Mouse (Mus musculus) embryo, embryonic 11 days (tissue): ENCODE results near the gene Btnl6.
"Not testable (repeated sequence)": the region's sequence is repeated elsewhere in the genome, so short reads cannot be mapped to it uniquely, and the experiment has no call there.

ENCODE experiments used
- DNase-seq: peaks from one replicate; pipeline ENCODE4 v3.0.0-alpha.2; 2015

Gene Btnl6

GRCm38 (mm10) chr17:34496539-34496938 is 20.6 kb downstream of the Btnl6 start:
- no peak for DNase-seq

DNA sequence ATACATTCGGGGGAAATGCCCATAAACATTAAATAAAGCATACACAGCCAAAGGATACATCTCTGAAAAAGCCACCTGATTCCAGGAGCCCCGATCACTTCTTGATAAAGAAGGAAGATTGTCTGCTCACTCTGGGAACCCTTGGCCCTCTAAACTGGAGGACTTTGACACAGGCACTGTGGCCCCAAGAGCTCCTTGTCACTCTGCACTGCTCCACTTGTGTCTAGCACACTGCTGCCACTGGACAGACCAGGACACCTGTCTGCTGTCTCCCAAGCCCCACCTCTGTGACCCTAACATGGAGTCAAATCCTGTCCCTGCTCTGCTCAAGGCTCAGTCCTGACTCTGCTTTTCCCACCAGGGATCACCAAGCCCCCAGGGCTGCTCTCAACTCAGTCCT is 22.0 kb downstream of the Btnl6 start:
- DNase-seq: not testable (repeated sequence)

DNA sequence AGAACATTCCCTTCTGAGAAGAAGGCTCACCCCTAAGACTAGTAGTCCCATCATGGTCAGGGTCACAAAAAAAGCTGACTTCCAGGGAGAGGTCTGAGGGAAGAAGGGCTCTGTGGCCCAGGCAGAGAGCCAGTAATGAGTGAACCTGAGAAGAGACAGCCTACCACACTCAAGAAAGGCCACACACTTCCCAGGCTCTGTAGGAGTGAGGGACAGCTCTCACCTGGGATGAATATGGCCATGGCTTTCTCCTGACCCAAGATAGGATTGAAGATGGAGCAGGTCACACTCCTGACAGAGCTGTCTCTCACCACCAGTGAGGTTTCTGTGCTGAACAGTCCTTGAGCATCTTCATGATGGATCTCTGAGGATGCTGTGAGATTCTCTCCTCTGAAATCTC is 24.4 kb downstream of the Btnl6 start:
- no peak for DNase-seq

DNA sequence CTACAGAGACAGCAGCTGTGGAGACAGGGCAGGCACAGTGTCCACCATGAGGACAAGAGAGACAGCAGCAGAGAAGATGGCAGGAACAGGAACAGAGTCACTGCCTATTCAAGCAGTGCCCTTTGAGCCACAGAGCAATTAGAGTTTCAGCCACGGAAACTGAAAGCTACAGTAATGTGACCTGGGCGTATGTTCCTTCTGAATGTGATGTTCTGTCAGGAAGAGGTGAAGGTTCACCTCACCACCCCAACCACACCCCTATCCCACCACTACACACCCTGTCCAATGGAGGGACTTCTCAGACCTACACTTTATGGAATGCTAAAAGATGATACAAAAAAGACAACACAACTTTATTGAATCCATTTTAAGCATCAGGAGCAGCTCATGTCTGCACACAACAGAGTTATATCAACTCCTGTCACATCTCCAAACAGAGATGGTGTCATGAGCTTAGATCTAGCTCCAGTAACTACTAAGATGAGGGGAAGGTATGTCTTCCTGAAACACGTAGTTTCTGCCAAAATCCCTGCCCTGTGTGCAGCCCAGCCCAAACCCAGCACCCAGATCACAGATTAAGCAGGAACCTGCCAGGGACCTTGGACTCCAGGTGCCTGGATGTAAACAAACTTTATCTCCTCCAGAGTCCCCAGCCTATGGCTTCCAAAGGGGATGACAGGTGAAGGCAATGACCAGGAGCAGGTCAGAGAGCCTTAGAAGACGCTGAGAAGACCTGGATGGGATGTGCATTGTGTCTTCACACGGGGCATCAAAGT is 39.7 kb downstream of the Btnl6 start, which contains the start of gene Btnl4:
TSS of gene Btnl4 (minus strand) at position 81 of the 776 bp plus-strand sequence.
- not testable (repeated sequence) for DNase-seq

- DNase-seq: no peak
These were observed 40.7 kb downstream of the Btnl6 start for GRCm38 (mm10) chr17:34476427-34476826.

DNA sequence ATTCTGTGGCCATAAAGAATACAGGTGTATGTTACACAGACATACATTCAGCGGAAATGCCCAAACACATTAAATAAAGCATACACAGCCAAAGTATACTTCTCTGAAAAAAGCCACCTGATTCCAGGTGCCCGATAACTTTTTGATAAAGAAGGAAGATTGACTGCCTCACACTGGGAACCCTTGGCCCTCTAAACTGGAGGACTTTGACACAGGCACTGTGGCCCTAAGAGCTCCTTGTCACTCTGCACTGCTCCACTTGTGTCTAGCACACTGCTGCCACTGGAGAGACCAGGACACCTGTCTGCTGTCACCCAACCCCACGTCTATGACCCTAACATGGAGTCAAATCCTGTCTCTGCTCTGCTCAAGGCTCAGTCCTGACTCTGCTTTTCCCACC is 42.1 kb downstream of the Btnl6 start:
- DNase-seq: no peak

- DNase-seq: no peak
These were observed 46.7 kb downstream of the Btnl6 start for GRCm38 (mm10) chr17:34470491-34470890.

DNA sequence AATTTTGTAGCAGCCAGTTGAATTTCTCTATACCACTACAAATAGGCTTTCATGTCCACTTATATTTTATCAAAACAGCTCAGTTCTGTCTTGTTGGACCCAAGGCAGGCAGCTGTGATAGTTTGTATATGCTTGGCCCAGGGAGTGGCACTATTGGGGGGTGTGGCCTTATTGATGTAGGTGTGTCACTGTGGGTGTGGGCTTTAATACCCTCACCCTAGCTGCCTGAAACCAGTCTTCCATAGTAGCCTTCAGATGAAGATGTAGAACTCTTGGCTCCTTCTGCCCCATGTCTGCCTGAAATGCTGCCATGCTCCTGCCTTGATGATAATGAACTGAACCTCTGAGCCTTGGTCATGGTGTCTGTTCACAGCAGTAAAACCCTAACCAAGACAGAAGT is 51.2 kb downstream of the Btnl6 start:
- not testable (repeated sequence) for DNase-seq

DNA sequence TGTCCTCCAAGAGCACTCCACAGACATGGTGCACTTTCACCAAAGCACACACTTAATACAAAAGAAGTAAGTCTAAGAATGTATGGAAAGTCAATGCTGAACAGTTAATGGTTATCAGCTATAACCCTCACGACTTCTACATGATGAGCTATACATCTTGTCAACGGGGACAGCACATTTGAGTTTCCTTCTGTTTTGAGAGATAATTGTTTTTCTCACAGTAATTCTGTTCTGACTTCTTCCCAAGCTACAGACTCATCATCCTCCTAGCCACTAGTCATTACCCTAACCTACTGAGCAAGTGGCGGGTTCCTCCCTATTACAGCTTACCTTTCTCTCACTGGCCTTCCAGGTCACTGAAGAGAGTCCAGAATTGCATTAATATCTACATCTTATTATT is 57.9 kb downstream of the Btnl6 start:
- no peak for DNase-seq
